Mouse (Mus musculus): ENCODE measurements around the gene Wnt7b. TPM values are rescaled to one million over a fixed set of nuclear protein-coding genes. Genes with fewer than 3 reads are reported as not detected.
A peak's percentile ranks its signal among the peaks of the same experiment; 100 is the strongest.

Wnt7b gene
- polyA plus RNA-seq, 1 experiment, result 2.5 TPM

DNA sequence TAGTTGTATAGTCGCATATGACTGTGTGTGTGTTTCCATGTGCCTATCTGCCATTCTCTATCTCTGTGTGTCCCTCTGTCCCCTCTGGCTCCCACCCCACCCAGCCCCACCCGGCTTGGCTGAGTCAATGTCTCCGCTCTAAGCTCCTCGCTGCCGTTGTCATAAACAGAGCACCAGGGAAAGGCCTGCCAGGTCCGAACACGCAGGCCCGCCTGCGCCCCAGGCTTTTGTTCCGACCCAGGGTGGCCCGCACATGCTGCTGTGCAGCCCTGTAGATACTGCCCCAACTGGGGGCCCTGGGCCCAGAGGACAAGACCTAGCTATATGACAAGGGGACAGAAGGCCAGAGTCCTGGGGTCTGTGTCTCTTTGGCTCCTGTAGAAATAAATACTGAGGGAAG is 28.9 kb downstream of the Wnt7b start:
- no peak for TF ChIP-seq CTCF (IDR thresholded peaks at IDR 0.05; ENCODE audit: control insufficient read depth, insufficient read depth, insufficient read length)
- TF ChIP-seq MYOD1 (IDR thresholded peaks at IDR 0.05; ENCODE audit: control insufficient read depth, insufficient read length, low read depth), result no peak
- no peak for TF ChIP-seq FOSL1 (IDR thresholded peaks at IDR 0.05; ENCODE audit: insufficient read depth, low read length, poor library complexity, severe bottlenecking)
- no peak for TF ChIP-seq CEBPB (IDR thresholded peaks at IDR 0.05; ENCODE audit: low read depth)
- TF ChIP-seq USF1 (IDR thresholded peaks at IDR 0.05; ENCODE audit: low read depth), result no peak
- TF ChIP-seq MYOG (IDR thresholded peaks at IDR 0.05; ENCODE audit: control insufficient read depth, extremely low read depth, insufficient read length), result no peak
- no peak for TF ChIP-seq MAX (IDR thresholded peaks at IDR 0.05)
- Histone ChIP-seq H3ac (ENCODE audit: control insufficient read depth, insufficient read length, low read depth) (no peak overlapping the region), H3K4me3 (ENCODE audit: insufficient read depth, poor library complexity, severe bottlenecking) (no peak overlapping the region), H3K36me3 (ENCODE audit: control insufficient read depth, insufficient read depth) (no peaks in the 10 kb centered on the region), H3K79me3 (ENCODE audit: low read depth) (no peaks in the 10 kb centered on the region), H3K27me3 (ENCODE audit: control insufficient read depth, insufficient read depth, insufficient read length) (no peaks in the 10 kb centered on the region), H3K79me2 (ENCODE audit: control insufficient read depth, insufficient read depth) (no peaks in the 10 kb centered on the region)

DNA sequence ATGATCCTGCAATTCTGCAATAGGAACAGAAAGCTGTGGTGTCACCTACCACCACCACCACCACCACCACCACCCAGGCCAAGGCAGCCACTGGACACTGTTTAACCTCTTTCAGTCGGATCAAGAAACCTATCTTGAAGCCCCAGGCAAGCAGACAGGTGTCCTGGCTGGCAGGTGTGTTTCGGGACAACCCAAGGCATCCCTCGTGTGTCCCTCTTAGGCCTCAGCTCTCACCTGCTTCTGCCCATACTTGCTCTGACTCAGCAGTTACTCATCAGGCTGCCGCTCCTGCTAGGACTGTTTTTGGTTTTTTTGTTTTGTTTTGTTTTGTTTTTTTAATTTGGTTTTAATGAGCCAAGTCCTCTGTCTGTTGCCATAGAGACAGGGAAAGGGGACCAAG is 35.8 kb downstream of the Wnt7b start:
- H3K79me2 ChIP-seq (ENCODE audit: control insufficient read depth, insufficient read depth), result no peaks in the 10 kb centered on the region
- H3K36me3 ChIP-seq (ENCODE audit: control insufficient read depth, insufficient read depth), result no peaks in the 10 kb centered on the region
- no peak overlapping the region for H3K4me3 ChIP-seq (ENCODE audit: insufficient read depth, poor library complexity, severe bottlenecking)
- TF ChIP-seq USF1 (IDR thresholded peaks at IDR 0.05; ENCODE audit: low read depth) (no peak), MYOD1 (IDR thresholded peaks at IDR 0.05; ENCODE audit: control insufficient read depth, insufficient read length, low read depth) (peak; percentile 96), MYOG (IDR thresholded peaks at IDR 0.05; ENCODE audit: control insufficient read depth, extremely low read depth, insufficient read length) (no peak), FOSL1 (IDR thresholded peaks at IDR 0.05; ENCODE audit: insufficient read depth, low read length, poor library complexity, severe bottlenecking) (peak; percentile 43), CTCF (IDR thresholded peaks at IDR 0.05; ENCODE audit: control insufficient read depth, insufficient read depth, insufficient read length) (no peak)
- H3K27me3 ChIP-seq (ENCODE audit: control insufficient read depth, insufficient read depth, insufficient read length), result no peaks in the 10 kb centered on the region
- H3K79me3 ChIP-seq (ENCODE audit: low read depth), result no peaks in the 10 kb centered on the region
- H3ac ChIP-seq (ENCODE audit: control insufficient read depth, insufficient read length, low read depth), result no peak overlapping the region

- no peak overlapping the region for H3ac ChIP-seq (ENCODE audit: control insufficient read depth, insufficient read length, low read depth)
- no peaks in the 10 kb centered on the region for H3K79me2 ChIP-seq (ENCODE audit: control insufficient read depth, insufficient read depth)
- H3K27me3 ChIP-seq (ENCODE audit: control insufficient read depth, insufficient read depth, insufficient read length), result no peaks in the 10 kb centered on the region
- no peaks in the 10 kb centered on the region for H3K36me3 ChIP-seq (ENCODE audit: control insufficient read depth, insufficient read depth)
- no peak overlapping the region for H3K4me3 ChIP-seq (ENCODE audit: insufficient read depth, poor library complexity, severe bottlenecking)
- no peaks in the 10 kb centered on the region for H3K79me3 ChIP-seq (ENCODE audit: low read depth)
- TF ChIP-seq MAX (IDR thresholded peaks at IDR 0.05), result no peak
These were observed 36.9 kb downstream of the Wnt7b start for GRCm38 (mm10) chr15:85545369-85545768.

DNA sequence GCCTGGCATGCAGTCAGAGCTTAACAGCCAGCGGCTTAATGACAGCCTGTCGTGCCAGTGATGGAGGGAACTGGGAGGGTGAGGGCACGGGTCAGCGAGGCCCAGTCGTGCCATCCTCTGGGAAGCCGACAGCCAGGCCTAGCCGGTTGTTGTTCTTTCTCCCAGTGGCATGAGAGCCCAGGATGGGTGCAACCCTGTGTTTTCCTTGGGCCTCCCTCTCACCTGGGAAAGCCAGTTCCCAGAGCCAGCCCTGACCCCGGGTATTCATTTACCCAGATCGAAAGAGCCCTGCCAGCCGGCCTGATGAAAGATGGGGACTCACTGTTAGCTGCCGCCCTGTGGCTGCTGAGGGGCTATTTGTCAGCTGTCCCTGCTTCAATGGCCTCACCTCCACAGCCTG is 44.1 kb downstream of the Wnt7b start:
- Histone ChIP-seq H3K36me3 (ENCODE audit: control insufficient read depth, insufficient read depth) (no peaks in the 10 kb centered on the region), H3ac (ENCODE audit: control insufficient read depth, insufficient read length, low read depth) (no peak overlapping the region), H3K79me3 (ENCODE audit: low read depth) (no peaks in the 10 kb centered on the region), H3K79me2 (ENCODE audit: control insufficient read depth, insufficient read depth) (no peaks in the 10 kb centered on the region), H3K4me3 (ENCODE audit: insufficient read depth, poor library complexity, severe bottlenecking) (no peak overlapping the region), H3K27me3 (ENCODE audit: control insufficient read depth, insufficient read depth, insufficient read length) (no peaks in the 10 kb centered on the region)
- no peak for TF ChIP-seq MYOG (IDR thresholded peaks at IDR 0.05; ENCODE audit: control insufficient read depth, extremely low read depth, insufficient read length)
- no peak for TF ChIP-seq CEBPB (IDR thresholded peaks at IDR 0.05; ENCODE audit: low read depth)
- no peak for TF ChIP-seq FOSL1 (IDR thresholded peaks at IDR 0.05; ENCODE audit: insufficient read depth, low read length, poor library complexity, severe bottlenecking)
- no peak for TF ChIP-seq USF1 (IDR thresholded peaks at IDR 0.05; ENCODE audit: low read depth)
- TF ChIP-seq CTCF (IDR thresholded peaks at IDR 0.05; ENCODE audit: control insufficient read depth, insufficient read depth, insufficient read length), result no peak
- no peak for TF ChIP-seq MYOD1 (IDR thresholded peaks at IDR 0.05; ENCODE audit: control insufficient read depth, insufficient read length, low read depth)
- no peak for TF ChIP-seq MAX (IDR thresholded peaks at IDR 0.05)

DNA sequence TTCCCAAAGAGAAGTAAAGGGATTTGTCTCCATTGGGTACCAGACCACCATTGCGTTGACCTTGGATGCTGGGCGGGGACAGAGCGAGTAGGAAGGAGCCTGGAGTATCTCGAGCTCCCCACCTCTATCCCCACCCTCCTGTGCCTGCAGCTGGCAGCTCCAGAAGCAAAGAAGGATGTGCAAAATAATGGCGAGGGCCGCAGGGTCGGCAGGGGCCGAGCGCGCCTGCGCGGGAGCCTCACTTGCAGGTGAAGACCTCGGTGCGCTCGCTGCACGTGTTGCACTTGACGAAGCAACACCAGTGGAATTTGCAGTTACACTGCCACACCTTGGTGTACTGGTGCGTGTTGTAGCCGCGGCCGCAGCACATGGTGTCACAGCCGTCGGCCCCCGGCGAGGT is 45.1 kb downstream of the Wnt7b start:
- Histone ChIP-seq H3K79me2 (ENCODE audit: control insufficient read depth, insufficient read depth) (no peaks in the 10 kb centered on the region), H3K79me3 (ENCODE audit: low read depth) (no peaks in the 10 kb centered on the region), H3K27me3 (ENCODE audit: control insufficient read depth, insufficient read depth, insufficient read length) (no peaks in the 10 kb centered on the region), H3K4me3 (ENCODE audit: insufficient read depth, poor library complexity, severe bottlenecking) (no peak overlapping the region), H3K36me3 (ENCODE audit: control insufficient read depth, insufficient read depth) (no peaks in the 10 kb centered on the region), H3ac (ENCODE audit: control insufficient read depth, insufficient read length, low read depth) (no peak overlapping the region)
- TF ChIP-seq CTCF (IDR thresholded peaks at IDR 0.05; ENCODE audit: control insufficient read depth, insufficient read depth, insufficient read length) (no peak), MAX (IDR thresholded peaks at IDR 0.05) (no peak), MYOD1 (IDR thresholded peaks at IDR 0.05; ENCODE audit: control insufficient read depth, insufficient read length, low read depth) (no peak), USF1 (IDR thresholded peaks at IDR 0.05; ENCODE audit: low read depth) (no peak), CEBPB (IDR thresholded peaks at IDR 0.05; ENCODE audit: low read depth) (no peak), FOSL1 (IDR thresholded peaks at IDR 0.05; ENCODE audit: insufficient read depth, low read length, poor library complexity, severe bottlenecking) (no peak), MYOG (IDR thresholded peaks at IDR 0.05; ENCODE audit: control insufficient read depth, extremely low read depth, insufficient read length) (no peak)

- TF ChIP-seq MYOD1 (IDR thresholded peaks at IDR 0.05; ENCODE audit: control insufficient read depth, insufficient read length, low read depth) (peak; percentile 85), FOSL1 (IDR thresholded peaks at IDR 0.05; ENCODE audit: insufficient read depth, low read length, poor library complexity, severe bottlenecking) (peak; percentile 23), CTCF (IDR thresholded peaks at IDR 0.05; ENCODE audit: control insufficient read depth, insufficient read depth, insufficient read length) (no peak), MAX (IDR thresholded peaks at IDR 0.05) (peak; percentile 92)
- Histone ChIP-seq H3ac (ENCODE audit: control insufficient read depth, insufficient read length, low read depth) (no peak overlapping the region), H3K79me3 (ENCODE audit: low read depth) (no peaks in the 10 kb centered on the region), H3K36me3 (ENCODE audit: control insufficient read depth, insufficient read depth) (no peaks in the 10 kb centered on the region), H3K79me2 (ENCODE audit: control insufficient read depth, insufficient read depth) (no peaks in the 10 kb centered on the region), H3K4me3 (ENCODE audit: insufficient read depth, poor library complexity, severe bottlenecking) (no peak overlapping the region), H3K27me3 (ENCODE audit: control insufficient read depth, insufficient read depth, insufficient read length) (no peaks in the 10 kb centered on the region)
These were observed 47.6 kb downstream of the Wnt7b start for GRCm38 (mm10) chr15:85534646-85535045.

Data from C2C12 (cell line).